Mouse (Mus musculus) frontal cortex, postnatal 10 days (tissue): ENCODE data around the gene D6Ertd527e.

Experiments used
- DNase-seq, 2 experiments: peaks; one replicate each; pipeline ENCODE4 v3.0.0; 2022; ENCODE audit warnings: low spot score in 2 of 2, mixed read lengths in 1 of 2

The D6Ertd527e gene

GRCm38 (mm10) chr6:87111493-87111892 lies 6.9 kb downstream of the D6Ertd527e start:
- no peak for DNase-seq

GRCm38 (mm10) chr6:87112125-87112524 lies 7.6 kb downstream of the D6Ertd527e start:
- no peak for DNase-seq

- no peak for DNase-seq
Observed at GRCm38 (mm10) chr6:87115981-87116380, 11.4 kb downstream of the D6Ertd527e start.

GRCm38 (mm10) chr6:87116596-87116995 lies 12.1 kb downstream of the D6Ertd527e start:
- DNase-seq = no peak

GRCm38 (mm10) chr6:87119066-87119837 lies 14.7 kb downstream of the D6Ertd527e start:
- DNase-seq = no peak

- no peak for DNase-seq
Observed at GRCm38 (mm10) chr6:87119975-87120374, 15.4 kb downstream of the D6Ertd527e start.

- no peak for DNase-seq
Observed at GRCm38 (mm10) chr6:87120661-87121060, 16.1 kb downstream of the D6Ertd527e start.

- DNase-seq = no peak
Observed at GRCm38 (mm10) chr6:87121961-87122360, 17.4 kb downstream of the D6Ertd527e start.

- DNase-seq = no peak
Observed at GRCm38 (mm10) chr6:87123406-87123805, 18.9 kb downstream of the D6Ertd527e start.

GRCm38 (mm10) chr6:87123973-87124372 lies 19.4 kb downstream of the D6Ertd527e start:
- DNase-seq = no peak

GRCm38 (mm10) chr6:87127049-87127753 lies 22.7 kb downstream of the D6Ertd527e start:
- DNase-seq = no peak

GRCm38 (mm10) chr6:87129861-87130260 lies 25.3 kb downstream of the D6Ertd527e start:
- DNase-seq = no peak

- no peak for DNase-seq
Observed at GRCm38 (mm10) chr6:87130628-87131027, 26.1 kb downstream of the D6Ertd527e start.

GRCm38 (mm10) chr6:87131078-87131477 lies 26.5 kb downstream of the D6Ertd527e start:
- DNase-seq = no peak

GRCm38 (mm10) chr6:87133520-87133919 lies 29.0 kb downstream of the D6Ertd527e start:
- DNase-seq = no peak

- DNase-seq = no peak
Observed at GRCm38 (mm10) chr6:87133966-87134546, 29.5 kb downstream of the D6Ertd527e start.

- DNase-seq = no peak
Observed at GRCm38 (mm10) chr6:87138479-87138878, 33.9 kb downstream of the D6Ertd527e start.

- DNase-seq = no peak
Observed at GRCm38 (mm10) chr6:87139796-87140553, 35.4 kb downstream of the D6Ertd527e start.

- no peak for DNase-seq
Observed at GRCm38 (mm10) chr6:87142239-87142638, 37.7 kb downstream of the D6Ertd527e start.

- no peak for DNase-seq
Observed at GRCm38 (mm10) chr6:87143594-87143993, 39.0 kb downstream of the D6Ertd527e start.

- DNase-seq = no peak
Observed at GRCm38 (mm10) chr6:87147921-87148320, 43.4 kb downstream of the D6Ertd527e start.

GRCm38 (mm10) chr6:87150471-87150870 lies 45.9 kb downstream of the D6Ertd527e start:
- no peak for DNase-seq
